Mouse (Mus musculus): ENCODE data around the gene Ptpn21.

DNA sequence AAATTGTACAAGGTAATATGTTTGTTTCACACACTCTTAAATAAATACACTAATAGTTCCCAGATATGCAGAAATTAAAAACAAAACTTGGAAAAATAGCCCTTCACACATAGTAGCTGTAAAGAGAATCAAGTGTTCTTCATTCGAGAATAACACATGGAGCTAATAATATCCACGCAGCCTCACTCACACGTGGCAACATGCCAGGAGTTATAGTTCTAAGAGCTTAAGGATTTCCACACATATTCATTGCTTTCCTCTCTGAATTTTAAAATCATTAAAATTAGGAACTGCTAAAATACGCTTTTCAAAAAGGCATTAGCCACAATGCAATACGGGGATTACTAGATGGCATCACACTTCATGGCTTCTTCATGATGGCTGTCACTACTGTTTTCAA lies 40.0 kb downstream of the Ptpn21 start:
- TF ChIP-seq POLR2A (IDR thresholded peaks at IDR 0.05; ENCODE audit: insufficient read length, low read depth) (no peak), TCF12 (IDR thresholded peaks at IDR 0.05; ENCODE audit: insufficient read depth, poor library complexity, severe bottlenecking) (no peak), SRF (IDR thresholded peaks at IDR 0.05; ENCODE audit: control insufficient read depth, insufficient read length, low read depth) (no peak), USF1 (IDR thresholded peaks at IDR 0.05; ENCODE audit: low read depth) (no peak), E2F4 (IDR thresholded peaks at IDR 0.05; ENCODE audit: insufficient read depth) (no peak), TCF3 (IDR thresholded peaks at IDR 0.05; ENCODE audit: insufficient read length, low read depth) (no peak)

Data from myocyte (in vitro differentiated cells).